Mouse (Mus musculus): Measurements from ENCODE around the gene Trim38. TPM values are rescaled to one million over a fixed set of nuclear protein-coding genes. Genes with fewer than 3 reads are reported as not detected.

Gene Trim38
- polyA plus RNA-seq, 1 experiment from 2014 or later, result 0.11 TPM

Small RNA genes within 50 kb of the gene (microRNA-seq; reads per million reads assigned to microRNA genes)
- gene Gm44314, result not detected
- gene Gm44484, result not detected

Other genes with a start within 250 kb of the Trim38 start
- gene Hist1h4h, start 238.9 kb upstream of the Trim38 start, polyA plus RNA-seq (2015; fragmentation: Nextera tagmentation; extraction: Ambion mirVana), result 3.5 and 3.7 TPM in 2 replicates
- gene Hist1h2af, start 236.0 kb upstream of the Trim38 start, polyA plus RNA-seq (2015; fragmentation: Nextera tagmentation; extraction: Ambion mirVana), result 2.5 and 3.6 TPM in 2 replicates
- 2.6 and 3.7 TPM in 2 replicates for gene Hist1h3g, start 234.5 kb upstream of the Trim38 start, polyA plus RNA-seq (2015; fragmentation: Nextera tagmentation; extraction: Ambion mirVana)
- 0.65 and 0.94 TPM in 2 replicates for gene Hist1h2bh, start 226.5 kb upstream of the Trim38 start, polyA plus RNA-seq (2015; fragmentation: Nextera tagmentation; extraction: Ambion mirVana)
- gene Hist1h3f, start 225.9 kb upstream of the Trim38 start, polyA plus RNA-seq (2015; fragmentation: Nextera tagmentation; extraction: Ambion mirVana), result 0.44 and 0.60 TPM in 2 replicates
- gene Hist1h4f, start 218.3 kb upstream of the Trim38 start, polyA plus RNA-seq (2015; fragmentation: Nextera tagmentation; extraction: Ambion mirVana), result 0.68 and 0.98 TPM in 2 replicates
- 0.28 and 0.42 TPM in 2 replicates for gene Hist1h1d, start 216.7 kb upstream of the Trim38 start, polyA plus RNA-seq (2015; fragmentation: Nextera tagmentation; extraction: Ambion mirVana)
- 2.7 and 4.1 TPM in 2 replicates for gene Hist1h3e, start 207.5 kb upstream of the Trim38 start, polyA plus RNA-seq (2015; fragmentation: Nextera tagmentation; extraction: Ambion mirVana)
- 39.1 and 46.5 TPM in 2 replicates for gene Hist1h2ae, start 198.7 kb upstream of the Trim38 start, polyA plus RNA-seq (2015; fragmentation: Nextera tagmentation; extraction: Ambion mirVana)
- gene Hist1h2bg, start 198.5 kb upstream of the Trim38 start, polyA plus RNA-seq (2015; fragmentation: Nextera tagmentation; extraction: Ambion mirVana), result 8.7 and 8.8 TPM in 2 replicates
- 0.62 and 2.1 TPM in 2 replicates for gene Hist1h2bf, start 195.7 kb upstream of the Trim38 start, polyA plus RNA-seq (2015; fragmentation: Nextera tagmentation; extraction: Ambion mirVana)
- gene Hist1h2ad, start 195.5 kb upstream of the Trim38 start, polyA plus RNA-seq (2015; fragmentation: Nextera tagmentation; extraction: Ambion mirVana), result 0.65 and 2.7 TPM in 2 replicates
- gene Hist1h3d, start 194.2 kb upstream of the Trim38 start, polyA plus RNA-seq (2015; fragmentation: Nextera tagmentation; extraction: Ambion mirVana), result 3.8 and 4.8 TPM in 2 replicates
- gene Hist1h4d, start 188.3 kb upstream of the Trim38 start, polyA plus RNA-seq (2015; fragmentation: Nextera tagmentation; extraction: Ambion mirVana), result 61.7 and 73.9 TPM in 2 replicates
- 1.4 and 2.3 TPM in 2 replicates for gene Hist1h2be, start 148.8 kb upstream of the Trim38 start, polyA plus RNA-seq (2015; fragmentation: Nextera tagmentation; extraction: Ambion mirVana)
- 10.4 and 13.7 TPM in 2 replicates for gene Hist1h1e, start 147.4 kb upstream of the Trim38 start, polyA plus RNA-seq (2015; fragmentation: Nextera tagmentation; extraction: Ambion mirVana)
- 0.94 and 1.0 TPM in 2 replicates for gene Hist1h2ac, start 86.0 kb upstream of the Trim38 start, polyA plus RNA-seq (2015; fragmentation: Nextera tagmentation; extraction: Ambion mirVana)
- gene Hist1h2bc, start 85.7 kb upstream of the Trim38 start, polyA plus RNA-seq (2015; fragmentation: Nextera tagmentation; extraction: Ambion mirVana), result 101 and 110 TPM in 2 replicates
- 0.15 and 0.20 TPM in 2 replicates for gene Hist1h1t, start 74.1 kb upstream of the Trim38 start, polyA plus RNA-seq (2015; fragmentation: Nextera tagmentation; extraction: Ambion mirVana)
- 2.9 and 3.1 TPM in 2 replicates for gene Hist1h4c, start 71.5 kb upstream of the Trim38 start, polyA plus RNA-seq (2015; fragmentation: Nextera tagmentation; extraction: Ambion mirVana)
- gene Hfe, start 59.1 kb upstream of the Trim38 start, polyA plus RNA-seq (2015; fragmentation: Nextera tagmentation; extraction: Ambion mirVana), result 8.5 and 9.7 TPM in 2 replicates
- 33.6 and 35.3 TPM in 2 replicates for gene Hist1h1c, start 31.1 kb upstream of the Trim38 start, polyA plus RNA-seq (2015; fragmentation: Nextera tagmentation; extraction: Ambion mirVana)
- gene Hist1h3c, start 24.3 kb upstream of the Trim38 start, polyA plus RNA-seq (2015; fragmentation: Nextera tagmentation; extraction: Ambion mirVana), result 3.2 and 4.9 TPM in 2 replicates
- gene Hist1h2bb, start 23.2 kb upstream of the Trim38 start, polyA plus RNA-seq (2015; fragmentation: Nextera tagmentation; extraction: Ambion mirVana), result 1.7 and 2.0 TPM in 2 replicates
- 16.9 and 20.0 TPM in 2 replicates for gene Hist1h2ab, start 18.8 kb upstream of the Trim38 start, polyA plus RNA-seq (2015; fragmentation: Nextera tagmentation; extraction: Ambion mirVana)
- 4.7 and 7.4 TPM in 2 replicates for gene Hist1h3b, start 17.6 kb upstream of the Trim38 start, polyA plus RNA-seq (2015; fragmentation: Nextera tagmentation; extraction: Ambion mirVana)
- 1.4 and 2.1 TPM in 2 replicates for gene Hist1h4b, start 12.9 kb upstream of the Trim38 start, polyA plus RNA-seq (2015; fragmentation: Nextera tagmentation; extraction: Ambion mirVana)
- gene Hist1h4a, start 8.7 kb upstream of the Trim38 start, polyA plus RNA-seq (2015; fragmentation: Nextera tagmentation; extraction: Ambion mirVana), result 0.60 TPM in 1 of 2 replicates, not detected in the other
- 3.1 and 4.2 TPM in 2 replicates for gene Hist1h3a, start 7.5 kb upstream of the Trim38 start, polyA plus RNA-seq (2015; fragmentation: Nextera tagmentation; extraction: Ambion mirVana)
- gene Hist1h1a, start 6.2 kb upstream of the Trim38 start, polyA plus RNA-seq (2015; fragmentation: Nextera tagmentation; extraction: Ambion mirVana), result 0.38 and 0.99 TPM in 2 replicates
- 0.11 TPM in 1 of 2 replicates, not detected in the other for gene Slc17a2, start 37.1 kb downstream of the Trim38 start, polyA plus RNA-seq (2015; fragmentation: Nextera tagmentation; extraction: Ambion mirVana)
- gene Slc17a3, start 69.5 kb downstream of the Trim38 start, polyA plus RNA-seq (2015; fragmentation: Nextera tagmentation; extraction: Ambion mirVana), result 0.22 and 0.35 TPM in 2 replicates
- 0.77 and 0.97 TPM in 2 replicates for gene Slc17a1, start 97.8 kb downstream of the Trim38 start, polyA plus RNA-seq (2015; fragmentation: Nextera tagmentation; extraction: Ambion mirVana)
- gene Slc17a4, start 145.1 kb downstream of the Trim38 start, polyA plus RNA-seq (2015; fragmentation: Nextera tagmentation; extraction: Ambion mirVana), result 24.8 and 31.7 TPM in 2 replicates
- not detected in 2 replicates for gene Hist1h2ba, start 164.2 kb downstream of the Trim38 start, polyA plus RNA-seq (2015; fragmentation: Nextera tagmentation; extraction: Ambion mirVana)
- gene Hist1h2aa, start 164.5 kb downstream of the Trim38 start, polyA plus RNA-seq (2015; fragmentation: Nextera tagmentation; extraction: Ambion mirVana), result not detected in 2 replicates
- gene Scgn, start 221.3 kb downstream of the Trim38 start, polyA plus RNA-seq (2015; fragmentation: Nextera tagmentation; extraction: Ambion mirVana), result 7.5 and 7.9 TPM in 2 replicates

Data from intestine, embryonic 16.5 days (tissue).